Mouse (Mus musculus): ENCODE results near the gene Entpd5. TPM values are rescaled to one million over a fixed set of nuclear protein-coding genes. Genes with fewer than 3 reads are reported as not detected.

Gene Entpd5
- polyA plus RNA-seq (2012; rRNA removed) = 12.5 and 12.7 TPM in 2 replicates

GRCm38 (mm10) chr12:84408819-84409507 is at the start of gene Entpd5, which contains the start of gene Bbof1:
TSS of gene Entpd5 (minus strand) at chr12:84409029.
TSS of gene Bbof1 (plus strand) at chr12:84409071.
- TF ChIP-seq CTCF (IDR thresholded peaks at IDR 0.05; ENCODE audit: control insufficient read depth, insufficient read depth, insufficient replicate concordance, low read depth, low read length) (no peak), POLR2A (IDR thresholded peaks at IDR 0.05; ENCODE audit: control insufficient read depth, low read depth, low read length) (peak; percentile 97)
- H3K4me3 ChIP-seq (ENCODE audit: control insufficient read depth, low read depth, low read length) = peak within 1 kb of the TSS; percentile 92
- no peaks in the 10 kb centered on the region for H3K27me3 ChIP-seq (ENCODE audit: control insufficient read depth, insufficient read depth, low read length)
- H3K27ac ChIP-seq (ENCODE audit: control insufficient read depth, insufficient read depth, low read depth, low read length) = peak within 1 kb of the TSS; percentile 99
- peaks cover 2% of the 10 kb centered on the region for H3K36me3 ChIP-seq (ENCODE audit: control insufficient read depth, insufficient read depth, low read length)
- peaks cover 3% of the 10 kb centered on the region; the same call in 1 of the 2 replicates for H3K4me1 ChIP-seq (ENCODE audit: control insufficient read depth, insufficient read depth, low read length)

GRCm38 (mm10) chr12:84456911-84457310 is 48.1 kb upstream of the Entpd5 start:
- Histone ChIP-seq H3K4me3 (ENCODE audit: control insufficient read depth, low read depth, low read length) (no peak overlapping the region), H3K27me3 (ENCODE audit: control insufficient read depth, insufficient read depth, low read length) (no peaks in the 10 kb centered on the region), H3K36me3 (ENCODE audit: control insufficient read depth, insufficient read depth, low read length) (peaks cover 5% of the 10 kb centered on the region), H3K27ac (ENCODE audit: control insufficient read depth, insufficient read depth, low read depth, low read length) (no peak overlapping the region), H3K4me1 (ENCODE audit: control insufficient read depth, insufficient read depth, low read length) (no peaks in the 10 kb centered on the region)
- TF ChIP-seq CTCF (IDR thresholded peaks at IDR 0.05; ENCODE audit: control insufficient read depth, insufficient read depth, insufficient replicate concordance, low read depth, low read length) = no peak
- no peak for TF ChIP-seq POLR2A (IDR thresholded peaks at IDR 0.05; ENCODE audit: control insufficient read depth, low read depth, low read length)

GRCm38 (mm10) chr12:84451801-84452200 is 43.0 kb upstream of the Entpd5 start:
- Histone ChIP-seq H3K36me3 (ENCODE audit: control insufficient read depth, insufficient read depth, low read length) (no peaks in the 10 kb centered on the region), H3K27me3 (ENCODE audit: control insufficient read depth, insufficient read depth, low read length) (no peaks in the 10 kb centered on the region), H3K4me1 (ENCODE audit: control insufficient read depth, insufficient read depth, low read length) (peaks cover 4% of the 10 kb centered on the region), H3K4me3 (ENCODE audit: control insufficient read depth, low read depth, low read length) (peak overlapping the region; percentile 93), H3K27ac (ENCODE audit: control insufficient read depth, insufficient read depth, low read depth, low read length) (peak overlapping the region; percentile 91)
- no peak for TF ChIP-seq POLR2A (IDR thresholded peaks at IDR 0.05; ENCODE audit: control insufficient read depth, low read depth, low read length)
- TF ChIP-seq CTCF (IDR thresholded peaks at IDR 0.05; ENCODE audit: control insufficient read depth, insufficient read depth, insufficient replicate concordance, low read depth, low read length) = no peak

- no peaks in the 10 kb centered on the region for H3K36me3 ChIP-seq (ENCODE audit: control insufficient read depth, insufficient read depth, low read length)
- no peaks in the 10 kb centered on the region for H3K27me3 ChIP-seq (ENCODE audit: control insufficient read depth, insufficient read depth, low read length)
- peaks cover 4% of the 10 kb centered on the region for H3K4me1 ChIP-seq (ENCODE audit: control insufficient read depth, insufficient read depth, low read length)
- H3K4me3 ChIP-seq (ENCODE audit: control insufficient read depth, low read depth, low read length) = peak within 1 kb of the TSS; percentile 93
- peak within 1 kb of the TSS; percentile 91 for H3K27ac ChIP-seq (ENCODE audit: control insufficient read depth, insufficient read depth, low read depth, low read length)
- TF ChIP-seq POLR2A (IDR thresholded peaks at IDR 0.05; ENCODE audit: control insufficient read depth, low read depth, low read length) (peak; percentile 98), CTCF (IDR thresholded peaks at IDR 0.05; ENCODE audit: control insufficient read depth, insufficient read depth, insufficient replicate concordance, low read depth, low read length) (peak; percentile 20; the same call in 1 of the 2 replicates)
These were observed 42.2 kb upstream of the Entpd5 start, which contains the start of the genes Aldh6a1 and Lin52 for GRCm38 (mm10) chr12:84450718-84451646. TSS of gene Aldh6a1 (minus strand) at chr12:84451004. TSS of gene Lin52 (plus strand) at chr12:84451422.

- TF ChIP-seq POLR2A (IDR thresholded peaks at IDR 0.05; ENCODE audit: control insufficient read depth, low read depth, low read length) (no peak), CTCF (IDR thresholded peaks at IDR 0.05; ENCODE audit: control insufficient read depth, insufficient read depth, insufficient replicate concordance, low read depth, low read length) (no peak)
- H3K27me3 ChIP-seq (ENCODE audit: control insufficient read depth, insufficient read depth, low read length) = no peaks in the 10 kb centered on the region
- H3K36me3 ChIP-seq (ENCODE audit: control insufficient read depth, insufficient read depth, low read length) = no peaks in the 10 kb centered on the region
- peak overlapping the region; percentile 91 for H3K27ac ChIP-seq (ENCODE audit: control insufficient read depth, insufficient read depth, low read depth, low read length)
- peaks cover 4% of the 10 kb centered on the region for H3K4me1 ChIP-seq (ENCODE audit: control insufficient read depth, insufficient read depth, low read length)
- peak overlapping the region; percentile 93 for H3K4me3 ChIP-seq (ENCODE audit: control insufficient read depth, low read depth, low read length)
These were observed 41.5 kb upstream of the Entpd5 start for GRCm38 (mm10) chr12:84450351-84450717.

- Histone ChIP-seq H3K4me1 (ENCODE audit: control insufficient read depth, insufficient read depth, low read length) (peaks cover 4% of the 10 kb centered on the region), H3K27ac (ENCODE audit: control insufficient read depth, insufficient read depth, low read depth, low read length) (no peak overlapping the region), H3K4me3 (ENCODE audit: control insufficient read depth, low read depth, low read length) (peak overlapping the region; percentile 93), H3K36me3 (ENCODE audit: control insufficient read depth, insufficient read depth, low read length) (no peaks in the 10 kb centered on the region), H3K27me3 (ENCODE audit: control insufficient read depth, insufficient read depth, low read length) (no peaks in the 10 kb centered on the region)
- TF ChIP-seq CTCF (IDR thresholded peaks at IDR 0.05; ENCODE audit: control insufficient read depth, insufficient read depth, insufficient replicate concordance, low read depth, low read length) (no peak), POLR2A (IDR thresholded peaks at IDR 0.05; ENCODE audit: control insufficient read depth, low read depth, low read length) (no peak)
These were observed 41.1 kb upstream of the Entpd5 start for GRCm38 (mm10) chr12:84449887-84450286.

- no peak overlapping the region for H3K4me3 ChIP-seq (ENCODE audit: control insufficient read depth, low read depth, low read length)
- H3K4me1 ChIP-seq (ENCODE audit: control insufficient read depth, insufficient read depth, low read length) = peaks cover 4% of the 10 kb centered on the region
- TF ChIP-seq POLR2A (IDR thresholded peaks at IDR 0.05; ENCODE audit: control insufficient read depth, low read depth, low read length) (no peak), CTCF (IDR thresholded peaks at IDR 0.05; ENCODE audit: control insufficient read depth, insufficient read depth, insufficient replicate concordance, low read depth, low read length) (no peak)
- no peaks in the 10 kb centered on the region for H3K27me3 ChIP-seq (ENCODE audit: control insufficient read depth, insufficient read depth, low read length)
- no peak overlapping the region for H3K27ac ChIP-seq (ENCODE audit: control insufficient read depth, insufficient read depth, low read depth, low read length)
- no peaks in the 10 kb centered on the region; the same call in 1 of the 2 replicates for H3K36me3 ChIP-seq (ENCODE audit: control insufficient read depth, insufficient read depth, low read length)
These were observed 39.4 kb upstream of the Entpd5 start for GRCm38 (mm10) chr12:84448181-84448580.

Data from testis, adult 2 months (tissue).